Mouse (Mus musculus): ENCODE data around the gene Ppp2r5e. TPM values are rescaled to one million over a fixed set of nuclear protein-coding genes. Genes with fewer than 3 reads are reported as not detected.

Gene Ppp2r5e
- polyA plus RNA-seq, 1 experiment: 15.9 TPM

- Histone ChIP-seq H3K36me3 (replicated peaks; ENCODE audit: low read length) (peaks cover 73% of the 10 kb centered on the region), H3K9me3 (no peaks in the 10 kb centered on the region), H3K4me1 (peaks cover 15% of the 10 kb centered on the region), H3K4me3 (replicated peaks) (no peak overlapping the region), H3K27me3 (replicated peaks) (no peaks in the 10 kb centered on the region)
- no peak for TF ChIP-seq GATA1 (IDR thresholded peaks at IDR 0.05; ENCODE audit: borderline replicate concordance, low read length)
- no peak for TF ChIP-seq FLI1 (IDR thresholded peaks at IDR 0.05; ENCODE audit: low read length)
Observed at GRCm38 (mm10) chr12:75583776-75584175, 12.3 kb downstream of the Ppp2r5e start.

GRCm38 (mm10) chr12:75579076-75579475 lies 17.0 kb downstream of the Ppp2r5e start:
- Histone ChIP-seq H3K4me1 (peaks cover 25% of the 10 kb centered on the region), H3K4me3 (replicated peaks) (no peak overlapping the region), H3K36me3 (replicated peaks; ENCODE audit: low read length) (peaks cover 47% of the 10 kb centered on the region), H3K9me3 (no peaks in the 10 kb centered on the region), H3K27me3 (replicated peaks) (no peaks in the 10 kb centered on the region)
- TF ChIP-seq GATA1 (IDR thresholded peaks at IDR 0.05; ENCODE audit: borderline replicate concordance, low read length) (no peak), FLI1 (IDR thresholded peaks at IDR 0.05; ENCODE audit: low read length) (no peak)

- H3K27me3 ChIP-seq (replicated peaks): no peaks in the 10 kb centered on the region
- H3K4me1 ChIP-seq: peaks cover 35% of the 10 kb centered on the region
- peaks cover 36% of the 10 kb centered on the region for H3K36me3 ChIP-seq (replicated peaks; ENCODE audit: low read length)
- TF ChIP-seq FLI1 (IDR thresholded peaks at IDR 0.05; ENCODE audit: low read length) (no peak), GATA1 (IDR thresholded peaks at IDR 0.05; ENCODE audit: borderline replicate concordance, low read length) (no peak)
- no peak overlapping the region for H3K4me3 ChIP-seq (replicated peaks)
- no peaks in the 10 kb centered on the region for H3K9me3 ChIP-seq
Observed at GRCm38 (mm10) chr12:75577255-75577654, 18.8 kb downstream of the Ppp2r5e start.

- TF ChIP-seq GATA1 (IDR thresholded peaks at IDR 0.05; ENCODE audit: borderline replicate concordance, low read length) (no peak), FLI1 (IDR thresholded peaks at IDR 0.05; ENCODE audit: low read length) (no peak)
- no peaks in the 10 kb centered on the region for H3K9me3 ChIP-seq
- H3K4me3 ChIP-seq (replicated peaks): no peak overlapping the region
- no peaks in the 10 kb centered on the region for H3K27me3 ChIP-seq (replicated peaks)
- peaks cover 15% of the 10 kb centered on the region for H3K4me1 ChIP-seq
- H3K36me3 ChIP-seq (replicated peaks; ENCODE audit: low read length): peaks cover 18% of the 10 kb centered on the region
Observed at GRCm38 (mm10) chr12:75572271-75572670, 23.8 kb downstream of the Ppp2r5e start.

- Histone ChIP-seq H3K27me3 (replicated peaks) (no peaks in the 10 kb centered on the region), H3K9me3 (no peaks in the 10 kb centered on the region), H3K36me3 (replicated peaks; ENCODE audit: low read length) (peaks cover 30% of the 10 kb centered on the region), H3K4me3 (replicated peaks) (no peak overlapping the region), H3K4me1 (peaks cover 26% of the 10 kb centered on the region)
- TF ChIP-seq GATA1 (IDR thresholded peaks at IDR 0.05; ENCODE audit: borderline replicate concordance, low read length) (no peak), FLI1 (IDR thresholded peaks at IDR 0.05; ENCODE audit: low read length) (no peak)
Observed at GRCm38 (mm10) chr12:75570138-75570537, 25.9 kb downstream of the Ppp2r5e start.

GRCm38 (mm10) chr12:75567745-75568144 lies 28.3 kb downstream of the Ppp2r5e start:
- H3K27me3 ChIP-seq (replicated peaks): no peaks in the 10 kb centered on the region
- no peaks in the 10 kb centered on the region for H3K9me3 ChIP-seq
- TF ChIP-seq FLI1 (IDR thresholded peaks at IDR 0.05; ENCODE audit: low read length) (no peak), GATA1 (IDR thresholded peaks at IDR 0.05; ENCODE audit: borderline replicate concordance, low read length) (no peak)
- no peak overlapping the region for H3K4me3 ChIP-seq (replicated peaks)
- peaks cover 44% of the 10 kb centered on the region for H3K4me1 ChIP-seq
- H3K36me3 ChIP-seq (replicated peaks; ENCODE audit: low read length): peaks cover 38% of the 10 kb centered on the region

GRCm38 (mm10) chr12:75565756-75566155 lies 30.3 kb downstream of the Ppp2r5e start:
- Histone ChIP-seq H3K27me3 (replicated peaks) (no peaks in the 10 kb centered on the region), H3K4me3 (replicated peaks) (no peak overlapping the region), H3K9me3 (no peaks in the 10 kb centered on the region), H3K4me1 (peaks cover 52% of the 10 kb centered on the region), H3K36me3 (replicated peaks; ENCODE audit: low read length) (peaks cover 35% of the 10 kb centered on the region)
- TF ChIP-seq FLI1 (IDR thresholded peaks at IDR 0.05; ENCODE audit: low read length) (no peak), GATA1 (IDR thresholded peaks at IDR 0.05; ENCODE audit: borderline replicate concordance, low read length) (no peak)

- peaks cover 32% of the 10 kb centered on the region for H3K36me3 ChIP-seq (replicated peaks; ENCODE audit: low read length)
- peaks cover 64% of the 10 kb centered on the region for H3K4me1 ChIP-seq
- no peaks in the 10 kb centered on the region for H3K9me3 ChIP-seq
- no peaks in the 10 kb centered on the region for H3K27me3 ChIP-seq (replicated peaks)
- H3K4me3 ChIP-seq (replicated peaks): no peak overlapping the region
- TF ChIP-seq FLI1 (IDR thresholded peaks at IDR 0.05; ENCODE audit: low read length) (no peak), GATA1 (IDR thresholded peaks at IDR 0.05; ENCODE audit: borderline replicate concordance, low read length) (no peak)
Observed at GRCm38 (mm10) chr12:75564498-75564897, 31.5 kb downstream of the Ppp2r5e start.

- Histone ChIP-seq H3K27me3 (replicated peaks) (no peaks in the 10 kb centered on the region), H3K4me3 (replicated peaks) (peak overlapping the region; percentile 73), H3K9me3 (no peaks in the 10 kb centered on the region), H3K4me1 (peaks cover 78% of the 10 kb centered on the region), H3K36me3 (replicated peaks; ENCODE audit: low read length) (peaks cover 31% of the 10 kb centered on the region)
- TF ChIP-seq GATA1 (IDR thresholded peaks at IDR 0.05; ENCODE audit: borderline replicate concordance, low read length): no peak
- no peak for TF ChIP-seq FLI1 (IDR thresholded peaks at IDR 0.05; ENCODE audit: low read length)
Observed at GRCm38 (mm10) chr12:75562996-75563618, 32.9 kb downstream of the Ppp2r5e start.

- H3K27me3 ChIP-seq (replicated peaks): no peaks in the 10 kb centered on the region
- peaks cover 92% of the 10 kb centered on the region for H3K4me1 ChIP-seq
- TF ChIP-seq FLI1 (IDR thresholded peaks at IDR 0.05; ENCODE audit: low read length) (no peak), GATA1 (IDR thresholded peaks at IDR 0.05; ENCODE audit: borderline replicate concordance, low read length) (no peak)
- H3K36me3 ChIP-seq (replicated peaks; ENCODE audit: low read length): peaks cover 20% of the 10 kb centered on the region
- H3K4me3 ChIP-seq (replicated peaks): no peak overlapping the region
- no peaks in the 10 kb centered on the region for H3K9me3 ChIP-seq
Observed at GRCm38 (mm10) chr12:75560681-75561387, 35.2 kb downstream of the Ppp2r5e start.
